Mouse (Mus musculus): ENCODE measurements around the gene Taok3.

The Taok3 gene

DNA sequence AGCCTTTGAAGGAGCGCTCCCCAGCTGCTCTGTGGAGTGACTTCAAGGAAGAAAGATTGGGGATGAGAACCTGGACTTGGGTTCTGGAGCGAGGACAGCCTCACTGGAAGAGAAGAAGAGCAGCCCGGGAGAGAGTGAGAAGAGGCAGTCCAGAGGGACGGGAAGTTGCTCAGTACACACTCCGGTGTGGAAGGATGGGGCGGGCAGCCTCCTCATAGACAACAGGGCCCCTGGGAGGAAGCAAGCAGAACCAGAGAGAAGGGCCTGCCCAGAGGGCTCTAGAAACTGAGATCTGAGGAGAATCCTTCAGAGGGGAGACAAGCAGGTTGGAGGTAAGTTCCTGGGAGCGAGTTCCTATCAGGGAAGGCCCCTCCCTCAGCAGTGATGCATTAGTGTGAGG lies 20.4 kb downstream of the Taok3 start:
- in situ Hi-C loops (cut with MboI, MseI) = no loop called here

DNA sequence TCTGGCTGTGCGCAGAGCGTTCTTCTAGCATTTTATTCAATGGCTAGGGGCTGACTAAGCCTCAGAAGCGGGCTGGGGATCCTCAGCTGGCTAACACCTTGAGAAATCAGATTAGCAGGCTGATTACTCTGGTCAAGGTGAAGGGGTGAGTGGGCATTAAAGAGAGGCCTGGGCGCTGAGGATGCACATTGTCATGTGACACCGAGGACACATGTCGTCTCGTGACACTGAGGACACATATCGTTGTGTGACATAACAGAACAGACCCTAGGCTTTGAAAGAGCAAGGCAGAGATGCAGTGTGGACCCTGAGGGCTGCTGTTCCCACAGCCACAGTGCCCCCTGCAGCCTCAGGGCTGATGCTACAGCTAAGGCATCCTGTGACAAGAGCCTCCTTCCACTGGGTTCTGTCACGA lies 23.8 kb downstream of the Taok3 start:
- in situ Hi-C loops (cut with MboI, MseI) = no loop called here

DNA sequence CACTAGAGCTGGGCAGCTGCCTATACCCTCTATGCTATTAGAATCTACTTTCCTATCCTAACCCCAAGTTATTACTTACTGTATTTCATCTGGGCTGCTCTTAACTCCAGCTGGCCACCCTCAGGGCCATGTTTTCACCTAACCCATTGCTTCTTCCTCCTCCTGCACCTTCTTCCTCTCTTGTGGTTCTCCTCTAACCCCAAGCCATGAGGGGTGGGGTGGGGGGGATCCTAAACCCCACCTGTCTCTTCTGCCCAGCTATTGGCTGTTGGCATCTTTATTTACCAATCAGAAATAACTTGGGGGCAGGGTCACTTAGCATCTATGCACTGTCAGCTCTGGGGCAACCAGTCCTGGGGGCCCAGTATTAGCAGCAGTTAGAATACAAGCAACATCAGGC lies 26.2 kb downstream of the Taok3 start:
- in situ Hi-C loops (cut with MboI, MseI) = no loop called here

DNA sequence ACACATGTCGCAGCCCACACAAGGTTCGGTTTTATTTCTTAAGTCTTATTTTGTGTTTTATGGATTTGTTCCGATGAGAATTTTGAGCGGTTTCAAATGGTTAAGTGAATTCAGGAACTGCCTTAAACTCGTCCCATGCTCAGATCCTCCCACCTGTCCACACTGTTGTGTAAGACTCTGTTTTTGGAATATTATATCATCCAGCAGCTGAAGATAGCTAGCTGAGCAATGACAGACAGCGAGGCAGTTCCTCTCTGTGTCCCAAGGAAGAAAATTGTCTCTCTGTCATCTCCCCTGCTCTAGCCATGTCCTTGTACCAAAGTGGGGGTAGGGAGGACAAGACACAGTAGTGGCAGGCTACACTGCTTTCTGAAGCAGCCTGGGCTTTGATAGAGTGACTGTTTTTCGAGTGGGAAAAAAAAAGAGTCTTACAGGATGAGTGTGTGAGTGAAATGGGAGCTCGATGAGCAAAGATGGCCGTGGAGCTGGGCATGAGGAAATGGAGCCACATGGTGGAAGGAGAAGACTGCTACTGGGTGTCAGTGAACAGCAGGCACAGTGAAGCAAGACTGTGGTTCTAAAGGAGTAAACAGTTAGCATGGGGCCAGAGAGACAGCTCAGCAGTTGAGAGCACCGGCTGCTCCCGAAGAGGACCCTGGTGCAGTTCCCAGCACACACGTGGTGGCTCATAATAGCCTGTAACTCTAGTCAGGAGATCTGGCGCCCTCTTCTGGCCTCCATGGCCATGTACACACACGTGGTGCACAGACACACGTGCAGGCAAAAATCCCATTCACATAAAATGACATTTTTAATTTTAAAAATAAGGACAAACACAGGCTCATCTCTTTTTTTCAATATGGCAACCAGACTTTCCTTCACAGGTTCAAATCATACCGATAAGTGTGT lies 27.5 kb downstream of the Taok3 start:
- in situ Hi-C loops (cut with MboI, MseI) = no loop called here

DNA sequence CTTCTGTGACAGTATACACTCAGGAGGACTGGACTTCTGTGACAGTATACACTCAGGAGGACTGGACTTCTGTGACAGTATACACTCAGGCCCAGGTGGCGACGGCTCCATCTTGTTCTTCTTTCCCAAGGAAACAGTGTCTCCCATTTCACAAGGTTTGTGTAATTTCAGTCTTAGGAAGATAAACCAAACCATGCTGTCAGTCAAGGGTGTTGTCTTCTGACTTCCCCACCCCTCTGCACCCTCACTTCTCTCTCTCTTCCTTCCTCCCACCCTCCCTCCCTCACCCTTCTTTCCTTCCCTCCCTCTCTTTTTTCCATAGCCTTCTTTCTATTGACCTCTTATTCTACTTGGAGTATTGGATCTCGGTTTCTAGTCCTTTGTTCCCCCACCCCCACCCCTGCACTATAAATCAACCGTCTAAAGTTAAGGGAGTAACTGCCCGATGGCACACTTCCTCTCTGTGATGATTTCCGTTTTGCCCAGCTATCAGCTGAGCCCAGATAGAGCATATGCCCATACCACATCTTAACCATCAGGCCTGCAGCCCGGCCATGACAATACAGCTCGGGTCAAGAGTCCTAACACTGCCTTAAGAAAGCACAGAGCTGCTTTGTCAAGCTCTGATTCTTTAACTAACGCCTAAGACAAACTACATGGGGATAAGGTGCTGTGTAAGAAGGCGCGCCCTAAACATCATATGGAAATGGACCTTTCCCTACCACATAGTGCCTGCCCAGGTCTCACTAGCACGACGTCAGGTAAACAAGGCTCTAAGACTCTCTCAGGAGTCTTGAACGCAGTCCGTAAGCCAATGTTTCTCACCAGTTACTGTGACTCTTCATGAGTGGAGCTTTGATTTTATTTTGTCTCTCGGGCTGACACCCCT lies 29.4 kb downstream of the Taok3 start:
- in situ Hi-C loops (cut with MboI, MseI) = no loop called here

DNA sequence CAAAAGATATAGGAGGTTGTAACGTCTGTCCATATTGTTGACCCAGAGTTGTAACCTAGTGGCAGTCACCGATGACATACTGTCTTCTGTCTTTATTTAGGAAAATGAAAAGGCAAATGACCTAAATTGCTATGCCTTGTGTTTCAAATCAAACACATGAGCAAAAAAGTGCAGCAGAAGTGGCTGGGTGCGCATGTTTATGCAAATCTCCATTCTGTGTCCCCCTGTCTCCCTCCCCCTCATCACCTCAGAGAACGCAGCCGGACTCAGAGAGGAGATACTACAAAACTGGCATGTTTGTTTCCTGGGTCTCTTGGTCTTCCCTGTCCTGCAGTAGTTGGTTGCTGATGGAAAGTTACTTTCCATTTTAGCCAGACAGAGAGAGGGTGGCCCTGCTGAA lies 30.1 kb downstream of the Taok3 start:
- in situ Hi-C loops (cut with MboI, MseI) = no loop called here

DNA sequence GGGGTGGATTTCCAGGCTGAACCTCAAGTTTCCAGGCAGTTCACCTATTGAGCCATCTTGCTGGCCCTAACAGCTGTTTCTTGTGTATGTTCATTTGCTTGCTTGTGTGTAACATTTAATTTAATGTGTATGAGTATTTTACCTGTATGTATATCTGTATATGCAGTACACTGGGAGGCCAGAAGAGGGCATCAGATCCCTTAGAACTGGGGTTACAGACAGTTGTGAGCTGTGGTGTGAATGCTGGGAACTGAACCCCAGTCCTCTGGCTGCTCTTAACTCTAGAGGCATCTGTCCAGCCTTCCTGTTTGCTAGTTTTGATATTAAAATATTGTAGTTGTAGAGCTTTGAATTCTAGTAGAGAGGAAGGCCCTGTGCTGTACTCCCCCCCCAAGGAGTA lies 33.0 kb downstream of the Taok3 start:
- in situ Hi-C loops (cut with MboI, MseI) = no loop called here

DNA sequence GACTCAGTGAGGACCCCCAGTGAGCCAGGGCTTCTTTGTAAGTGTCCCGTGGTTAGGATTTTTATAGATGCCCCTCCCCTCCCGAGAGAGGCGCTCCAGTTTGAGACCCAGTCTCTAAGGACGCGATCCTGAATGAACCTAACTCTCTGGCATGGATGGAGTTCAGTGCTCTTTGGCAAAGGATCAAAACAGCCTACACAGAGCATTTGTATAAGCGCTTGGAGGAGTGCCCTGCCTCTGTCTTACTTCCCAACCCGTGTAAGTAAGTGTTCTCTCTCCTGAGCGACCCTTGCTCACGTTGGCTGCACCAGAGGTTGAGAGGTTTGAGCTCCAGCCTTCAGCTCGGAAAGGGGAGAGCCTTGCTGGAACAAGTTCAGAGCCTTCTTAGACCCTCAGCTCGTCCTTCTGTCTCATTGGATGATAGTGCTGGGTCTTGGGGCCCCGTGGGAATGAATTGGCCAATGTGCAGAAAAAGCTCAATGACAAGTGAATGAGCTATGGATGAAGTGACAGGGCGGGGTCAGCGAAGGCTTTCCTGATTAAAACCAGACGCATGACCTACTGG lies 33.7 kb downstream of the Taok3 start:
- in situ Hi-C loops (cut with MboI, MseI) = no loop called here

DNA sequence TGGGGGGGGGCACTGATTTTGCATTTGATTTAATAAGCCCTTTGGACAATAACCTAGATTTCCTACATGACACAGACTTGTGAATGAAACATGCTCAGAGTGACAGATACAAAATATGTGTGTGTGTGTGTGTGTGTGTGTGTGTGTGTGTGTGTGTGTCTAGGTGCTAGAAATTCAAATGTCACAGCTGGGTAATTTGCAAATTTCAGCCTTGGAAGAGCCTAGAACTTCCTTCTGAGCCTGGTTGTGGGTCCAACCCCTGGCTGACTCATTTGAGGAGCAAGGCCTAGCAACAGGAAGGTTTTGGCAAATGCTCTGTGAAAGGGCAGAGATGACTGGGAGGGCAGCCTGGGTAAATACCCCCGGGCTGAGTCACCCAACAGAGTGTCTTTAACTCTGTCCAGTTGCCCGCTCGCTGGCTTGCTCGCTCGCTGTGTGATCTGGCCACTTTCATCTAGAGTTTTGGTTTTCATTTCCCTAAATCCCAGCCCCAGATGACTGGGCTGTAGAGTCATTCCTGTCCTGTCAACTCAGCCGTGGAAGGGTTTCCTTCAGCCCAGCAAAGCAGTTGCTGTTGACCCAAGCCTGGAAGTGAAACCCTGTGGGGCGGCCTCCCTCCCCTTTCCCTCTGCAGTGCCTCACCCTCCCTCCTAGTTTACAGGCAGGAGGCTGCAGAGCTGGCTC lies 38.5 kb downstream of the Taok3 start:
- in situ Hi-C loops (cut with MboI, MseI) = no loop called here

DNA sequence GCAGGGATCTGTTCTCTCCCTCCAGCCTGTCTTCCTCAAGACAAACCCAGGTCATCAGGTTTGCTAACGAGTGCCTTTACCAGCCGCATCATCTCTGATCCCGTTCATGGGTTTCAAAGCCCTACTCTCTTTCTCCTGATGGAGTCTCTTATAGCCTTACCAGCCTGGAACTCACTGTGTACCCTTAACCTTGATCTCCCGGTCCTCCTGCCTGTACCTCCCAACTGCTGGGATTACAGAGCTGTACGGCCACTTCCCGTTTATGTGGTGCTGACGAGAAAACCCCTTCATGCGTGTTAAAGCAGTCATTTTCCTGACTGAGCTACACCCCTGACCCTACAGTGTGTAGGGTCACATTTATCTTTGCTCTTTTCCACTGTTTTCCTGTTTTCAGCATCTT lies 39.4 kb downstream of the Taok3 start:
- in situ Hi-C loops (cut with MboI, MseI) = no loop called here

DNA sequence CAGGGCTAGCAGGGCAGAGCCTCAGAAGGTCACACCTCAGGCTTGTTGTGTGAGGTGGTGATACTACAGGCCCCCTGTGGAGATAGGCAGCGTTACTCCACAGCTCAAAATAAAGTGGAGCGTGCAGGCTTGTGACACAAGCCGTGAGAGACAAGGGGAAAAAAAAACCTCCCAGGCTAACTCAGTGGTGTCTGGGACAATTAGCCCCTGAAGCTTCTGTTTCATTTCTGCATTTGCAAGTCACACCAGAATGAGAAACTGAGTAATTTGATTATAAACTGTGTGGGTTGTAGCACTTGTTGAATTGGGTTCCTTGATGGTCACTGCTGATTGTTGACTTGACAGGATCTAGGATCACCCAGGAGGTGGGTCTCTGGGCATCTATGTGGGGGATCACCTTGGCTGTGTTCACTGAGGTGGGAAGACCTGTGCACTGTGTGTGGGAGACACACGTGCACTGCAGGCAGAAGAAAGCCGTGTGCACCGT lies 39.9 kb downstream of the Taok3 start:
- in situ Hi-C loops (cut with MboI, MseI) = no loop called here

DNA sequence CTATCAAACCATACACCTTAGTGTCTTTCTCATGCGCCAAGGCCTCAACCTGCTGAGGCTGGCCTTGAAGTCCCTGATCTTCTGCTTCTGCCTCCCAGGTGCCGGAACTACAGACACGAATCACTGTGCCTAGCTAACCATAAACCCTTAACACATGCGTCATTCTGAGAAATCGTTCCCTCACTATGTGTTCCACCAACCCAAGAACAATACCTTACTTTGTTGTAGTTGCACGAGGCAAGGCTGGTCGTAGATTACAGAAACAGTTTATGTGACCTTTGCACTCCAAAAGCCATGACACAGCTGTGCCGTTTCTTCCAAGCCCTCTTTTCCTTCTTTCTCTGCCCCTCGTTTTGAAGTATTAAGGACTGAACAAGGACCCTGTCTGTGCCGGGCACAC lies 40.6 kb downstream of the Taok3 start:
- in situ Hi-C loops (cut with MboI, MseI) = no loop called here

DNA sequence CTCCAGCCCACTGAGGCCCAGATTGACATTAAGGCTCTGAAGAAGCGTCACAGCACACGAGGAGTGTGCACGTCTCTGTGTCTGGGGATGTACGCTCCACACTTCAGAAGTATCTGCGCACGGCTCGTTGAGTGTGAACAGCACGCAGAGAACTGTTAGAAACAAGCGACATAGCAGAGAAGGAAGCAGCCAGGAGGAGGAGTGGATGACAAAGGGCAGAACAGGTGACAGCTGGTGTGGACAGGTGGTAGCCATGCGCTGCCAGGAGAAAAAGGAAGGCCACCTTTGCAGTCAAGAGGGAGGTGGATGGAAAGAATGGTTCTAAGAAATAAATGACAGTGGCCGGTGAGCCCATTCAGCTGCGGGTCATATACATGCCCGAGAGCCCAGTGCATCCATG lies 43.9 kb downstream of the Taok3 start:
- in situ Hi-C loops (cut with MboI, MseI) = no loop called here

DNA sequence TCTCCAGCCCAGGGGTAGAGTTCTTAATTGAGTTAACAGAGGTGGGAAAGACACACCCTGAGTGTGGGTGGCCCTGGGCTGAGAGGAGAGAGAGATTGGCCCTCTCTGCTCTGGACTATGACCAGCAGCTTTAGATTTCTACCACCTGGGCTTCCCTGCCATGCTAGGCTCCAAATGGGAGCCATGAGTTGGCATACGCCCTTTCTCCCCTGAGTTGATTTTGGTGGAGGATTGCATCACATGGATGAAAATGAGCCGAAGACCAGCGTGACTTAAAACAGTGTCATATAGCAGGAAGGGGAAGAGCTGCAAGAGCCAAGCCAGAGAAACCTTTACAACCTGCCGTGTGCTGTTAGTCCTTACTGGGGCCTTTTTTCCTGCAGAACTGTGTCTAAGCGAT lies 44.6 kb downstream of the Taok3 start:
- in situ Hi-C loops (cut with MboI, MseI) = no loop called here

DNA sequence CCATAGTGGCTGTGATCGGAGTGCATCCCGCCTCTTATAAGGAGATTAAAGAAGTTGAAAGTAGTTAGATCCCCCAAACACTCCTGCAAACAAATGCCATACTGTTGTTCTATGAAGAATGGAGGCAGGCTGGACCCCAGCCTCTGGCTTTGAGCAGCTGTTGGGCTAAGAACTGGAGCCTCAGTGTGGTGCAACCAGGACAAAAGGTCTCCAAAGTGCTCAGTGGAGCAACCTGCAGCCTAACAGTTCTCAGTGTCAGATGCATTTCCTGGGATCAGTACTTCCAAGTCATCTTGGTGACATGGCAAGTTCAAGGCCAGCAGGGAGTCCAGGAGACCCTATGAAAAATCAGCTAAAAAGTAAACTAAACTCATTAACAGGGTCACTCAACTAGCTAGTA lies 45.0 kb downstream of the Taok3 start:
- in situ Hi-C loops (cut with MboI, MseI) = no loop called here

DNA sequence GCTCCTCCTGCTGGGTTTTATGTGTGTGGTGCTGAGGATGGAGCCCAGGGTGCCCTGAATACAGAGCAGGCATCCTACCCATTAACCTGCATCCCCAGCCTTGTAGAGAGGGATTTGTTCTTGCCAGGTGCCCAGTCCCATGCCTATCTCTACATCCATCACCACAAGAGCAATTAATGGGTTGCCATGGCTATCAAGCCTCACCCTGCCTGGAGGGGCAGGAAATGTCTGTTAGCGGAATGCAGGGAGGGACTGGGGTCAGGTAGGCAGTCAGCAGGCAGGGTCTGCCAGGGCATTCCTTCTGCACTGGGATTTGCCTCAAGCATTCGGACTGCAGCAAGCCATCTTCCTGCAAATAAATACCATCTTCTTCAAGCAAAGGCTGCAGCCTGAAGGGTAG lies 46.0 kb downstream of the Taok3 start:
- in situ Hi-C loops (cut with MboI, MseI) = no loop called here

DNA sequence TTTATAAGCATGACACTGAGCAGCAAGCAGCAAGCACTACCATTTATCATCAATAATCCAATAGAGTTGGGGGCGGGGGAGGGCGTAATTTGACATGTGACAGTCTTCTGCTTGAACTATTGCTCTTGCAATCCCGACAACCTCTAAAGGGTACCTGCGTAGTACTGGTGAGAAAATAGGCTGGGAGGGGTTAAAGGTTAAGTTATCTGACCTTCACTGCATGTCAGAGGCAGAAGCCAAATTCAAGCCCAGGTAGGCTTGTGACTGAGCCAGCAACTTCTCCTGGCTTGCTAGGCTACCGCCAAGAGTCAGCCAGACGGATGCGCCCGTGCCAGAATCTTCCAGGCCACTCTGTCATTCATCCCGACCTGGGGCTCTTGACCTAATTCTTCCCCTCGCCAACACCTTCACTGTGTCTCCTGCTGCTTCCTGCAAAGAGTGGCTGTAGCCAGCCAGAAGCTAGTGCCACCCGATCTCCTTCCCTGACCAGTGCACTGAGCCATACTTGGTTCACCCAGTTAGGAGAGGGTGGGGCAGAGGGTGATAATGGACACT lies 47.0 kb downstream of the Taok3 start:
- in situ Hi-C loops (cut with MboI, MseI) = no loop called here

DNA sequence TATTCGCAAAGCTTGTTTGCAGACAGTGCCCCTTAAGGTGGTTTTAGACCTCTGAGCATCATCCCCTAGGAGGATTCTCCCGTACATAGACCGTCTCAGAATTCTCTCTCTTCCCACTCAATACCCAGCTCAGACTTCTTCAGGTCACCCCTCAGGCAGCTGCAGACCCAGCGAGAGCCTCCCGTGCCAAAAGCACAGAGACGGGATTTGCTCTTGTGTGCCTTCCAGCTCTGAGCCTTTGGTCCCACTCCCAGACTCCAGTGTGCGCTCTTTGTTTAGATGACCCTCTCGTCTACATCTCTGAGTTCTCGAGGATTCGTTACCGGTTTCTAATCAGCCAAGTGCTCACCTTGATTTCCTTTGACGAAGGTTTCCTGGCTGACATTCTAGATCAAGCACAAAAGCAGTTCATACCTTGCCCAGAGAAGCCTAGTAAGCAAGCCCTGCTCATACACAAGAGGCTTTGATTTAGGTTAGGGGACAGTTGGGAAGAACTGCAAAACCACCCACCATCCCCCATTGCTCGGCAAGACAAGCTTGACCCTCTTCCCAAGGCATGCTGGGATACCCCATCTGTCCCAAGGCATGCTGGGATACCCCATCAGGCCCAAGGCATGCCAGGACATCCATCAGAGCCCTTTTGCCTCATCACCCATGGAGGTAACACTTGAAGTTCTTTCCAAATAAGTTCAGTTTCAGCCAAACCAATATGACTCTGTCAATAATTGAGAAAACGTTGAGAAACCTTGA lies 48.6 kb downstream of the Taok3 start:
- in situ Hi-C loops (cut with MboI, MseI) = no loop called here

DNA sequence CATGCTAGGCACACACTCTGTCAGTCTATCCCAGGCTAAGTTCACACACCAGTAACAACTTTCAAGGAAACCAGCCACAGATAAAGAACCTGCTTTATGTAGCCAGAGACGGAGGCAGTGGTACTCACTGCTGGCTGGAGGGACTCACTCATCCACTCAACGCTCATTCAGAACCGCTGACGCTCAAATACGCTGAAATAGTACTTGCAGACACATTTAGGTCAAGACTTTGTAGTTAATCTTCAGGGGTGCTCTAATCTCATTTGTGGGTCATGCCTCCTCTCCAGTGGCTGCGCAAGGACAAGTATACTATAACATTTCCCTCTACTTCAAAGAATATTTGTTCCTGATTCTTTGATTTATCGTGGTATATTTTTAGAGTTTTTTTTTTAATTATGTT lies 54.1 kb downstream of the Taok3 start:
- in situ Hi-C loops (cut with MboI, MseI) = no loop called here

DNA sequence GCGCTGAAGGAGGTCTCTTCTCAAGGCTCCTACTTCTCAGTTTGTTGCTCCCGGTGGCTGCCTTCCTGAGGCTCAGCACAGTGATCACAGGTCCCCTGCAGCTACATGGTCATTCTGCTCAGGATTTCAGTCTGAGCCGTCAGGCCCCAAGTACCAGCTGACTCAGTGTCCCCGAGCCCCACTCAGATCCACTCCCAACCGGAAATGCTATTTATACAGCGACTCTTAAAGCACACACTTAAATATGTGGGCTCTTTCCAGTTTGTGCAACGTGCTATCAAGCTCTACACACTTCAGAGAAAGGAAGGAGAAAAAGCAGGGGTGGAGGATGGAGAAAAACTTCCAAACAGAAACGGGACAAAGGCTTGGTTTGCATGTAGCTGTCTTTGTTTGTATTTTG lies 56.0 kb downstream of the Taok3 start:
- in situ Hi-C loops (cut with MboI, MseI) = no loop called here

DNA sequence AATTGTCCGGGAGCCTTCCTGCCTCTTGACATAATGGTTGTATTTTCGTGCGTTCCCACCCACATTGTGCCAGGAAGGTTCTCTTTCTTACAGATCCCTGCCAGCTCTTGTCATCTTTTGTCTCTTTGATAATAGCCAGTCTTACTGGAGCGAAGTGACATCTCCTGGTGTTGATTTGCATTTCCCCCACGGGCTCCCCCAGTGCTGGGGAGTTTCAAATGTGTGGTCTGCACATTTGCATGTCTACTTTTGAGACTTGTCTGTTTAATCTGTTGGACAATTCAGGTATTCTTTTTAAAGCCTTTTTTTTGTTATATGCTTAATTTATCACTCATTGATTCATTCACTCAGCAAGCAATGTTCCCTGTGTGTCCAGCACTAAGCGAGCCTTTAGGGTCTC lies 58.1 kb downstream of the Taok3 start:
- in situ Hi-C loops (cut with MboI, MseI) = no loop called here

All from T-helper 1 cell (primary cell).